Mouse (Mus musculus): ENCODE measurements around the gene Aco2.

The Aco2 gene

GRCm38 (mm10) chr15:81917621-81918463, 45.7 kb downstream of the Aco2 start:
- in situ Hi-C loops (cut with MboI, MseI), result no loop called here

- in situ Hi-C loops (cut with MboI, MseI), result no loop called here
These were observed 47.0 kb downstream of the Aco2 start for GRCm38 (mm10) chr15:81919062-81919461.

GRCm38 (mm10) chr15:81920546-81921217, 48.6 kb downstream of the Aco2 start:
- in situ Hi-C loops (cut with MboI, MseI), result no loop called here

- in situ Hi-C loops (cut with MboI, MseI), result no loop called here
These were observed 49.1 kb downstream of the Aco2 start for GRCm38 (mm10) chr15:81921255-81921654.

GRCm38 (mm10) chr15:81924933-81925332, 52.8 kb downstream of the Aco2 start:
- in situ Hi-C loops (cut with MboI, MseI), result no loop called here

GRCm38 (mm10) chr15:81925760-81926445, 53.8 kb downstream of the Aco2 start, which contains the start of gene Polr3h:
Gene Polr3h (minus strand): TSS chr15:81926240.
- in situ Hi-C loops (cut with MboI, MseI), result no loop called here

GRCm38 (mm10) chr15:81926446-81926822, 54.3 kb downstream of the Aco2 start:
- in situ Hi-C loops (cut with MboI, MseI), result no loop called here

GRCm38 (mm10) chr15:81927741-81928140, 55.6 kb downstream of the Aco2 start:
- in situ Hi-C loops (cut with MboI, MseI), result no loop called here

GRCm38 (mm10) chr15:81928277-81928676, 56.2 kb downstream of the Aco2 start:
- in situ Hi-C loops (cut with MboI, MseI), result no loop called here

- in situ Hi-C loops (cut with MboI, MseI), result no loop called here
These were observed 60.9 kb downstream of the Aco2 start for GRCm38 (mm10) chr15:81932951-81933470.

- in situ Hi-C loops (cut with MboI, MseI), result no loop called here
These were observed 61.9 kb downstream of the Aco2 start for GRCm38 (mm10) chr15:81933986-81934385.

- in situ Hi-C loops (cut with MboI, MseI), result no loop called here
These were observed 63.9 kb downstream of the Aco2 start for GRCm38 (mm10) chr15:81935869-81936637.

GRCm38 (mm10) chr15:81936679-81937078, 64.6 kb downstream of the Aco2 start, which contains the start of gene Csdc2:
Gene Csdc2 (plus strand): TSS chr15:81936759.
- in situ Hi-C loops (cut with MboI, MseI), result no loop called here

- in situ Hi-C loops (cut with MboI, MseI), result no loop called here
These were observed 65.2 kb downstream of the Aco2 start for GRCm38 (mm10) chr15:81937098-81937972.

- in situ Hi-C loops (cut with MboI, MseI), result no loop called here
These were observed 66.1 kb downstream of the Aco2 start for GRCm38 (mm10) chr15:81938246-81938645.

GRCm38 (mm10) chr15:81939157-81939715, 67.1 kb downstream of the Aco2 start:
- in situ Hi-C loops (cut with MboI, MseI), result no loop called here

GRCm38 (mm10) chr15:81939774-81940173, 67.7 kb downstream of the Aco2 start:
- in situ Hi-C loops (cut with MboI, MseI), result no loop called here

- in situ Hi-C loops (cut with MboI, MseI), result no loop called here
These were observed 68.1 kb downstream of the Aco2 start for GRCm38 (mm10) chr15:81940219-81940618.

- in situ Hi-C loops (cut with MboI, MseI), result no loop called here
These were observed 68.9 kb downstream of the Aco2 start for GRCm38 (mm10) chr15:81941010-81941409.

GRCm38 (mm10) chr15:81943176-81943749, 71.2 kb downstream of the Aco2 start:
- in situ Hi-C loops (cut with MboI, MseI), result no loop called here

All from T-helper 1 cell (primary cell).